Comparison of ENCODE assay signal across 18 mouse cellular contexts in genomic region chr7:37426061-37426460, GRCm38 (mm10).
"Had no signal": no experiment of that assay in that cellular context is flagged by ENCODE, and none has a peak within 500 bp of the region (broad histone marks: within the 10 kb centered on the region; RNA-seq: fewer than 3 reads in every experiment).

No protein-coding gene starts in this region.

- H3K9me3 ChIP-seq: midbrain, embryonic 12.5 days; neural tube, embryonic 13.5 days; neural tube, embryonic 15.5 days had no signal

- DNase-seq: lung, adult 18-20 months; lung, embryonic 14.5 days; lung, postnatal 10 days; lung, postnatal 4 days; midbrain, embryonic 14.5 days; right cerebral cortex, adult 18-20 months; right cerebral cortex, postnatal 25 days; right cerebral cortex, postnatal 4 days; spleen, adult 18-20 months; thymus, adult 18-20 months; thymus, postnatal 14 days; thymus, postnatal 36 days had no signal

- H3K4me1 ChIP-seq: midbrain, embryonic 12.5 days; neural tube, embryonic 15.5 days had no signal

- H3K27ac ChIP-seq: liver, embryonic 14.5 days; midbrain, embryonic 12.5 days; neural tube, embryonic 13.5 days; neural tube, embryonic 15.5 days had no signal

- ATAC-seq: midbrain, embryonic 16.5 days had no signal

- H3K9ac ChIP-seq: liver, embryonic 14.5 days; lung, embryonic 14.5 days; midbrain, embryonic 12.5 days; neural tube, embryonic 13.5 days; neural tube, embryonic 15.5 days had no signal

- H3K4me2 ChIP-seq: lung, embryonic 14.5 days; midbrain, embryonic 12.5 days; neural tube, embryonic 13.5 days; neural tube, embryonic 15.5 days had no signal

- H3K27me3 ChIP-seq: midbrain, embryonic 12.5 days; neural tube, embryonic 13.5 days; neural tube, embryonic 15.5 days had no signal

- H3K4me3 ChIP-seq: midbrain, embryonic 12.5 days; myocyte; neural tube, embryonic 13.5 days; neural tube, embryonic 15.5 days had no signal

- H3K36me3 ChIP-seq: midbrain, embryonic 12.5 days; neural tube, embryonic 13.5 days; neural tube, embryonic 15.5 days had no signal
